Mouse (Mus musculus) adrenal gland, adult 18-20 months (tissue): ENCODE data around the gene Gpr84. TPM values are rescaled to one million over a fixed set of nuclear protein-coding genes. Genes with fewer than 3 reads are reported as not detected.

Experiments used
- microRNA-seq, 2 experiments: library from miRNA; unstranded; fragments of <30 nt; microRNA quantifications; one replicate each; pipeline ENCODE4 v1.2.0; 2021; ENCODE audit warnings: borderline number of aligned reads in 2 of 2
- total RNA-seq, 2 experiments: library from RNA; stranded (reverse); gene quantifications; 1 replicate in 1 of 2; 2 replicates in 1 of 2; pipeline ENCODE4 v1.2.3; 2021

Gene Gpr84
- total RNA-seq, 2 experiments from 2014 or later: not detected

Small RNA genes lying within 50 kb of the gene (microRNA-seq; reads per million reads assigned to microRNA genes)
- gene Mir148b (58.6 to 71.0 reads per million in 2 experiments), gene Mir6963 (1.2 to 1.4 reads per million in 2 experiments)

Other genes with a start within 250 kb of the Gpr84 start
- gene Smug1, start 143.5 kb downstream of the Gpr84 start, total RNA-seq: 10 to 100 TPM; 12.5 to 13.2 TPM
- gene Cbx5, start 70.8 kb downstream of the Gpr84 start, total RNA-seq: 10 to 100 TPM; 65.0 to 76.3 TPM
- gene Hnrnpa1, start 70.2 kb downstream of the Gpr84 start, total RNA-seq: 100 to 1,000 TPM; 160 to 179 TPM
- under 1 TPM in 1 of 2 experiments, not detected in 1; 0.67 TPM for gene Nfe2, start 52.2 kb downstream of the Gpr84 start, total RNA-seq
- gene Copz1, start 37.9 kb downstream of the Gpr84 start, total RNA-seq: 100 to 1,000 TPM; 138 to 150 TPM
- 10 to 100 TPM; 12.4 to 16.9 TPM for gene Zfp385a, start 29.5 kb upstream of the Gpr84 start, total RNA-seq
- 10 to 100 TPM; 27.1 to 31.7 TPM for gene Itga5, start 56.2 kb upstream of the Gpr84 start, total RNA-seq
- not detected for gene Gtsf1, start 119.9 kb upstream of the Gpr84 start, total RNA-seq
- not detected for gene Gtsf2, start 137.9 kb upstream of the Gpr84 start, total RNA-seq
- gene Nckap1l, start 143.2 kb upstream of the Gpr84 start, total RNA-seq: 1 to 10 TPM; 5.5 to 8.7 TPM
- 1 to 10 TPM; 5.1 to 8.6 TPM for gene Pde1b, start 192.4 kb upstream of the Gpr84 start, total RNA-seq
- 10 to 100 TPM; 18.1 to 19.8 TPM for gene Ppp1r1a, start 227.4 kb upstream of the Gpr84 start, total RNA-seq